In the genomic region with DNA sequence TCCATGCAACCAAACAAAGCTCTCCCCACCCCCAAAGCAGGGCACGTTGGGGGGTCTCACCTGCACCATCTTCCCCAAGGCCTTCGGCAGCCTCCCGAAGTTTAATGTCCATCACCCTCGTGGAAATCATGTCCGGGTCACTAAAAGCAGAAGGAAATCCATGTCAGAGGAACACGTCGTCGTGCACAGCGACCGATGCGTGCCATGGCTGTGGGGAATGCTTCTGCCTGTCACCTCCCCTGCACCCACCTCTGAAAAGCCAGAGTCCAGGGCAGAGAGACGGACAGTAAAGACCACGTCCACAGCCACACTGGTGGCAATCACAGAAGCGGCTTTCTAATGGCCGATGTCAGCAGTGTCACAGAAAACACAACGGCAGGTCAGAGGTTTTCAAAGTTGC, we compare ENCODE assay signal across 24 mouse cellular contexts.
"Had no signal": no experiment of that assay in that cellular context is flagged by ENCODE, and none has a peak within 500 bp of the region (broad histone marks: within the 10 kb centered on the region; RNA-seq: fewer than 3 reads in every experiment).

No protein-coding gene starts in this region.

- DNase-seq: gastrocnemius, adult 2 months; gastrocnemius, postnatal 10 days; gastrocnemius, postnatal 25 days; heart, postnatal 4 days; kidney, adult 18-20 months; kidney, adult 8-10 months; kidney, postnatal 10 days; kidney, postnatal 25 days; kidney, postnatal 4 days; liver had no signal

- H3K9me3 ChIP-seq: heart, embryonic 13.5 days; heart, embryonic 15.5 days; hindbrain, embryonic 10.5 days; hindbrain, embryonic 12.5 days; intestine, embryonic 15.5 days; limb, embryonic 10.5 days; limb, embryonic 12.5 days had no signal

- H3K4me3 ChIP-seq: gastrocnemius, adult 2 months; heart, embryonic 13.5 days; heart, embryonic 15.5 days; hindbrain, embryonic 10.5 days; hindbrain, embryonic 12.5 days; intestine, embryonic 15.5 days; layer of hippocampus, adult 2 months; left cerebral cortex, adult 2 months; limb, embryonic 10.5 days; limb, embryonic 12.5 days had no signal

- H3K27ac ChIP-seq: gastrocnemius, adult 2 months; heart, embryonic 13.5 days; heart, embryonic 15.5 days; hindbrain, embryonic 10.5 days; hindbrain, embryonic 12.5 days; hindbrain, embryonic 14.5 days; intestine, embryonic 15.5 days; layer of hippocampus, adult 2 months; left cerebral cortex, adult 2 months; limb, embryonic 10.5 days; limb, embryonic 12.5 days had no signal

- H3K27me3 ChIP-seq: heart, embryonic 13.5 days; heart, embryonic 15.5 days; hindbrain, embryonic 12.5 days; intestine, embryonic 15.5 days; limb, embryonic 12.5 days had no signal

- H3K4me1 ChIP-seq: heart, embryonic 13.5 days; heart, embryonic 15.5 days; hindbrain, embryonic 10.5 days; hindbrain, embryonic 12.5 days; intestine, embryonic 15.5 days; limb, embryonic 10.5 days; limb, embryonic 12.5 days had no signal

- H3K4me2 ChIP-seq: heart, embryonic 11.5 days; heart, embryonic 13.5 days; heart, embryonic 15.5 days; hindbrain, embryonic 12.5 days; hindbrain, embryonic 14.5 days; intestine, embryonic 15.5 days; limb, embryonic 12.5 days; liver, embryonic 11.5 days had no signal

- H3K36me3 ChIP-seq: heart, embryonic 13.5 days; heart, embryonic 15.5 days; hindbrain, embryonic 10.5 days; hindbrain, embryonic 12.5 days; intestine, embryonic 15.5 days; limb, embryonic 10.5 days; limb, embryonic 12.5 days had no signal

- ATAC-seq: hindbrain, embryonic 16.5 days; inflammation-experienced regulatory T-cells, adult 6 months; intestine, embryonic 15.5 days had no signal

- H3K9ac ChIP-seq: heart, embryonic 13.5 days; heart, embryonic 15.5 days; hindbrain, embryonic 12.5 days; hindbrain, embryonic 14.5 days; intestine, embryonic 15.5 days; limb, embryonic 12.5 days had no signal
